Mouse (Mus musculus) right cerebral cortex, postnatal 4 days (tissue): Measurements from ENCODE around the gene Samd14.

Experiments used
- DNase-seq: peaks from one replicate; pipeline ENCODE4 v3.0.0-alpha.2; 2022

The Samd14 gene

GRCm38 (mm10) chr11:95074694-95075093 is 65.0 kb downstream of the Samd14 start:
- no peak for DNase-seq

- no peak for DNase-seq
Measured at GRCm38 (mm10) chr11:95075197-95076040, 65.7 kb downstream of the Samd14 start.
